Mouse (Mus musculus) ES-E14 (cell line): Measurements from ENCODE around the gene Rundc3a. TPM values are rescaled to one million over a fixed set of nuclear protein-coding genes. Genes with fewer than 3 reads are reported as not detected.

ENCODE experiments used
- DNase-seq: peaks from one replicate; pipeline ENCODE4 v3.0.0-alpha.2; 2013; ENCODE audit warnings: low read depth, low spot score
- H3K27ac ChIP-seq: 2 replicates; pipeline ENCODE4 v1.5.1; 2012; ENCODE audit warnings: low read depth, mild to moderate bottlenecking, low read length, moderate library complexity, mixed read lengths; ENCODE audit not compliant: poor library complexity, insufficient read depth, severe bottlenecking
- H3K36me3 ChIP-seq: 2 replicates; pipeline ENCODE4 v1.6.1; 2012; ENCODE audit warnings: mild to moderate bottlenecking, low read length, moderate library complexity, mixed read lengths; ENCODE audit not compliant: control insufficient read depth, poor library complexity, insufficient read depth, severe bottlenecking
- H3K4me1 ChIP-seq, 2 experiments: fragments of 150-350 bp in 1 of 2; sonication (generic) in 1 of 2; 2 replicates each; pipeline ENCODE4 v1.6.1; 2012; ENCODE audit warnings: low read length in 2 of 2, mild to moderate bottlenecking in 1 of 2, mixed read lengths in 1 of 2; ENCODE audit not compliant: control insufficient read depth in 2 of 2, insufficient read depth in 2 of 2, poor library complexity in 1 of 2
- H3K4me3 ChIP-seq, 2 experiments: fragments of 150-350 bp in 1 of 2; sonication (generic) in 1 of 2; 2 replicates each; pipeline ENCODE4 v1.5.1; 2012; ENCODE audit warnings: low read length in 2 of 2, low read depth in 1 of 2, mild to moderate bottlenecking in 1 of 2, mixed read lengths in 1 of 2; ENCODE audit not compliant: insufficient read depth in 1 of 2, poor library complexity in 1 of 2, severe bottlenecking in 1 of 2
- H3K9ac ChIP-seq: 2 replicates; pipeline ENCODE4 v1.6.1; 2012; ENCODE audit warnings: low read depth, mild to moderate bottlenecking, low read length, mixed read lengths; ENCODE audit not compliant: poor library complexity, insufficient read depth, severe bottlenecking
- H3K9me3 ChIP-seq: fragments of 150-350 bp; sonication (generic); 2 replicates; pipeline ENCODE4 v1.6.1; 2012; ENCODE audit warnings: low read depth, mild to moderate bottlenecking, low read length; ENCODE audit not compliant: control insufficient read depth, insufficient read depth
- CHD2 ChIP-seq: IDR thresholded peaks from 2 replicates; pipeline ENCODE4 v1.6.1; 2014; ENCODE audit warnings: mild to moderate bottlenecking, low read depth, low read length, inconsistent platforms
- HCFC1 ChIP-seq: IDR thresholded peaks from 2 replicates; pipeline ENCODE4 v1.6.1; 2012; ENCODE audit warnings: low read length, inconsistent platforms, borderline replicate concordance; ENCODE audit not compliant: insufficient read depth
- MAFK ChIP-seq: IDR thresholded peaks from 2 replicates; pipeline ENCODE4 v1.6.1; 2014; ENCODE audit warnings: mild to moderate bottlenecking, low read depth, low read length, inconsistent platforms; ENCODE audit not compliant: insufficient read depth
- ZC3H11A ChIP-seq: IDR thresholded peaks from 2 replicates; pipeline ENCODE4 v1.6.1; 2012; ENCODE audit warnings: low read depth, mild to moderate bottlenecking, inconsistent platforms, low read length, borderline replicate concordance
- ZNF384 ChIP-seq: IDR thresholded peaks from 2 replicates; pipeline ENCODE4 v1.6.1; 2012; ENCODE audit warnings: low read depth, low read length, inconsistent platforms
- in situ Hi-C, 2 experiments: fragments of 600-800 bp; cut with MboI; formaldehyde crosslinking; loops; one replicate each; pipeline ENCODE4 v1.15.1; 2025; ENCODE audit warnings: low sequenced_read_pairs in 2 of 2, inconsistent platforms in 1 of 2; ENCODE audit not compliant: unreplicated experiment in 2 of 2
- total RNA-seq: library from RNA; depleted of rRNA; stranded (reverse); fragments of 300-350 nt; gene quantifications from 2 replicates; pipeline ENCODE4 v1.2.3, GENCODE M21; 2012

Rundc3a gene
- total RNA-seq, 1 experiment: 6.7 TPM

DNA sequence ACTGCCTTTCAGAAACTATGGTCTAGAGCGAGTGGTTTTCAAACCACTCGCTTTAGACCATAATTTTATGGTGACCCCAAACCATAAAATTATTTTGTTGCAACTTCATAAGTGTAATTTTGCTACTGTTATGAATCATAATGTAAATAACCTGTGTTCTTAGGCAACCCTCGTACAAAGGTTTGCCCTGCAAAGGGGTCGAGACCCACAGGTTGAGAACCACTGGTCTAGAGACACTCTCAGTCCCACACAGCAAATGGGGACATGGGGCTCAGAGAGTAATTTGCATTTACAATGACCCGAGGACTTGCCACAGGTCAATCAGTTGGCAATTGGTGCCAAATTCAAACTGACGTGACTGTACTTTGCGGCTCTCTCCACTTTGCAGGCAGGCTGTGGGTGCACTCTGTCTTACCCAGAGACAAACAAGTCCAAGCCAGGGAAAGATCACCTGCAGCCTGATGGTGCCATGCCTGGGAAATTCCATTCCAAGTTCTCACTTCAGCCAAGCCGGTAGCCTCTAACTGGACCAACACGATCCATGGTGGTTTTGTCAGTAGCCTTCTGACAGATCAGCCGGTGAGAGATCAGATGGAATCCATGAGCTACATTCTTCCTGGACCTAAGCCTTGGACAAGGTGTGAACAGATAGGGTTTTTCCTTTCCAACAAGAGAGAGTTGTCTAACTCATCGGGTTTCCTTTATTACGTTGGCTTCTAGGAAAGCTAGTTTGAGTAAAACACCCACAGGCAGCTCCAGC lies 21.1 kb upstream of the Rundc3a start:
- H3K9ac ChIP-seq: no peak overlapping the region
- H3K4me3 ChIP-seq: no peak overlapping the region
- H3K4me1 ChIP-seq: peaks cover 10 to 29% of the 10 kb centered on the region in 2 experiments; a peak in 3 of 4 replicates
- H3K9me3 ChIP-seq: no peaks in the 10 kb centered on the region
- in situ Hi-C loops: no loop called here
- TF ChIP-seq ZC3H11A (no peak), CHD2 (peak; percentile 76)
- H3K27ac ChIP-seq: no peak overlapping the region
- no peaks in the 10 kb centered on the region for H3K36me3 ChIP-seq
- DNase-seq: no peak

DNA sequence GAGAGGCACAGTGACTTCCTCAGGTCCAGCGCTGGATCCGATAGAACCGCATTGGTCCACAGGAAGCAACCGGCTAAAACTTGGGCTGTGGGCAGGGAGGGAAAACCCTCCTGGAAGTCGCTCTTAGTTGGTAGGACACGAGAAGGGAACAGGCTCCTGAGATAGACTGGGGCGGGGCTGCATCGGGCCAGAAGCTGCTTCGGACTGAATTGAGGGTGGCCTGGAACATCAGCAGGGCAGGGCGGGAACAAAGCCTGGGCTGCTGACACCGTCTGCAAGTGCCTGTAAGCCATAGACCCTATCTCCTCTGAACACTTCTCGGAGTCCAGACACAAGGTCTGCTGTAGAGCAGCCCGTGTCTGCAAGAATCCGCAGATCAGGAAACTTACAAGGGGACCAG lies 20.3 kb upstream of the Rundc3a start:
- no peak overlapping the region; a peak in 1 of 4 replicates for H3K4me3 ChIP-seq
- no peaks in the 10 kb centered on the region for H3K36me3 ChIP-seq
- H3K9ac ChIP-seq: no peak overlapping the region
- DNase-seq: no peak
- no peaks in the 10 kb centered on the region for H3K9me3 ChIP-seq
- TF ChIP-seq MAFK: no peak
- H3K27ac ChIP-seq: no peak overlapping the region
- peaks cover 9 to 29% of the 10 kb centered on the region in 2 experiments; a peak in 3 of 4 replicates for H3K4me1 ChIP-seq
- in situ Hi-C loops: no loop called here

DNA sequence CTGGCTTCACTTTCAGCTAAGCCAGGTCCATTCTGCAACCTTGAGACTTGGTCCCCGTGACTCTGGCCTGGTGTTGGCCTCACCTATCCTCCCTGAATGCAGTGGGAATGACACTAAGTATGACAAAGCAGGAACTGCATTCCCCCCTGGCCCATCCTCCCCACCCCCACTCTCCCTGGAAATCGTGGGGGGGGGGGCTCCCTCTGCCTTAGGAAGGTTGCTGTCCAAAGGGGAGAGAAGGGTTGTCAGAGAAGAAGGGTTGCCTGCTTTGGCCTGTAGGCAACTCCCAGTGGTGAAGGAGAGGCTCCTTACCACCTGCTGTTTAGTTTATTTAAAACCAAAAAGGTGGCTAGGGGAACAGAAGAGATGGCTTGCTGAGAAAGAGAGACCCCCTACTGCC lies 19.6 kb upstream of the Rundc3a start:
- no peak overlapping the region for H3K27ac ChIP-seq
- H3K9ac ChIP-seq: no peak overlapping the region
- no peaks in the 10 kb centered on the region for H3K9me3 ChIP-seq
- no peak for DNase-seq
- TF ChIP-seq ZNF384: no peak
- TF ChIP-seq MAFK: no peak
- TF ChIP-seq CHD2: no peak
- TF ChIP-seq ZC3H11A: no peak
- TF ChIP-seq HCFC1: no peak
- H3K36me3 ChIP-seq: no peaks in the 10 kb centered on the region
- H3K4me3 ChIP-seq: no peak overlapping the region
- in situ Hi-C loops: no loop called here
- peaks cover 9 to 29% of the 10 kb centered on the region in 2 experiments; a peak in 3 of 4 replicates for H3K4me1 ChIP-seq

DNA sequence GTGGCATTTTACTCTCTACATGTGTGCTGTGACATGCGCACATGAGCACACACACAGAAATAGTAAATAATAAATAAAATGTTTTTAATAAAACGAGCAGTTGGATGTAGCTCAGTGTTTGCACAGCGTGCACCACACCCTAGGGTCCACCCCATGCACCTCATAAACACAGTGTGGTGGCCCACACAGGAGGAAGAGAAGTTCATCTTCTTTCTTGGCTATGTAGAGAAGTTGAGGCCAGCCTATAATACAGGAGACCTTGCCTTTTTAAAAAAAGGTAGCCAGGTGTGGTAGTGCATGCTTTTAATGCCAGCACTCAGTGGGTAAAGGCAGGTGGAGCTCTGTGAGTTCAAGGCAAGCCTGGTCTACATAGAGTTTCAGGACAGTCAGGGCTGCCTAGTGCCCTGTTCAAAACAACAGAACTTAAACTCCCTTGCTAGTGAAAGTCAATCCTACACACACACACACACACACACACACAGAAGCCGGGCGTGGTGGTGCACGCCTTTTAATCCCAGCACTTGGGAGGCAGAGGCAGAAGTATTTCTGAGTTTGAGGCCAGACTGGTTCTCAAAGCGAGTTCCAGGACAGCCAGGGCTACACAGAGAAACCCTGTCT lies 19.0 kb upstream of the Rundc3a start:
- Histone ChIP-seq H3K4me1 (peaks cover 9 to 29% of the 10 kb centered on the region in 2 experiments; a peak in 3 of 4 replicates), H3K9me3 (no peaks in the 10 kb centered on the region), H3K9ac (no peak overlapping the region), H3K27ac (no peak overlapping the region), H3K36me3 (no peaks in the 10 kb centered on the region), H3K4me3 (no peak overlapping the region)
- TF ChIP-seq ZC3H11A: no peak
- TF ChIP-seq ZNF384: no peak
- TF ChIP-seq MAFK: no peak
- no peak for TF ChIP-seq HCFC1
- DNase-seq: no peak
- in situ Hi-C loops: no loop called here
